Mouse (Mus musculus): ENCODE results near the gene Cckbr. TPM values are rescaled to one million over a fixed set of nuclear protein-coding genes. Genes with fewer than 3 reads are reported as not detected.
A peak's percentile ranks its signal among the peaks of the same experiment; 100 is the strongest.

Gene Cckbr
- polyA plus RNA-seq, 1 experiment from 2014 or later: not detected

DNA sequence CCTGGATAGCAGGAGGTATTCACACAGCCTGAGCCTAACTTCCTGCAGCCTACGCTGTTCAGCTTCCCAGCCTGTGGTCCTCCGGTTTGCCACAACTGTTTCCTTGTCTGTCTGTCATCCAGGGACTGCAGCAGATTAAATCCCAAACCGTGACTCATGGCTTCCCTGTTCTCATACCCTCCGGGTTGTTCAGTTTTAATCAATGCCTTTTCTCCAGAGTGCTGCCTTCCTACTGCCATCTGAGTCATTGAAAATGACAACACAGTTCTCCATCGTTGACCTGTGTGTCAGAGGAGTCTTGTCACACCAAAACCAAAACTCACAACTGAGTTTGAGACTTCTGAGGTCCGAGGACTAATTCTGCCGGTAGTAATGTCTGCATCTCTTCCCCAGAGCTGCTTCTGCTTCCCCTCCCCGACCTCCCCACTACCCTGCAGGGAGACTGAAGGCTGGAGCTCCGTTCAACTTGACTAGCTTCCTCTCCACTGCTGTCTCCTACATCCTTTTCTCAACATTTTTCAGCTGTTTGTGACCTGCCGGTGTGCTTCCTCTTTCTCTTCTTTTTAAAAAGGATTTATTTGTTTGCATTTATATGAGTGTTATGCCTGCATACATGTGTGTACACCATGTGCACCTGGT is 73.4 kb downstream of the Cckbr start:
- H3K4me3 ChIP-seq (replicated peaks): no peak overlapping the region
- H3K9ac ChIP-seq (replicated peaks): no peak overlapping the region
- no peak for ATAC-seq (ENCODE audit: insufficient number of reproducible peaks, insufficient read depth, low FRiP score, low TSS enrichment, low read depth)
- H3K27ac ChIP-seq: no peak overlapping the region
- 68% methylated on average over 10 of the region's 10 CpGs for WGBS
- no peaks in the 10 kb centered on the region for H3K4me1 ChIP-seq (replicated peaks)
- H3K9me3 ChIP-seq: no peaks in the 10 kb centered on the region
- H3K27me3 ChIP-seq: no peaks in the 10 kb centered on the region
- no peaks in the 10 kb centered on the region for H3K36me3 ChIP-seq
- H3K4me2 ChIP-seq: no peak overlapping the region

DNA sequence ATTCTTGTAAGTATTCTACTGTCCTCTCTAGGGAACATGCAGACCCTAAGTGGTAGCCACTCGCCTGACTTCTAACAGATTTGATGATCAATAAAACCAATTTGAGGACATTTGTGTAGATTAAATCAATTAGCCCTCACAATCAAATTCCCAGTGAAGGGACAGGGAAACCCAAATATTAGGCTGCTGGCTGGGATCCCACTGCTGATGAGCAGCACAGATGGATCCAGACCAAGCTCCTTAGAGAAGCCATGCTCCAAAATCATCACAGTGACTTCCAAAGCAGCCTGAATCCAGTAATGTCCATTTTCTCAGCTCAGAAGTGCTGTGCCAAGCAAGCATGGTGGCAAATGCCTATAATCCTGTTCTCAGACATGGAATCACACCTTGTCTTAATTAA is 74.1 kb downstream of the Cckbr start:
- no peaks in the 10 kb centered on the region for H3K4me1 ChIP-seq (replicated peaks)
- no peaks in the 10 kb centered on the region for H3K27me3 ChIP-seq
- no peak overlapping the region for H3K4me3 ChIP-seq (replicated peaks)
- no peaks in the 10 kb centered on the region for H3K36me3 ChIP-seq
- no peaks in the 10 kb centered on the region for H3K9me3 ChIP-seq
- no peak overlapping the region for H3K4me2 ChIP-seq
- ATAC-seq (ENCODE audit: insufficient number of reproducible peaks, insufficient read depth, low FRiP score, low TSS enrichment, low read depth): no peak
- WGBS: 84% methylated on average over 1 of the region's 1 CpGs
- H3K27ac ChIP-seq: no peak overlapping the region
- H3K9ac ChIP-seq (replicated peaks): no peak overlapping the region

DNA sequence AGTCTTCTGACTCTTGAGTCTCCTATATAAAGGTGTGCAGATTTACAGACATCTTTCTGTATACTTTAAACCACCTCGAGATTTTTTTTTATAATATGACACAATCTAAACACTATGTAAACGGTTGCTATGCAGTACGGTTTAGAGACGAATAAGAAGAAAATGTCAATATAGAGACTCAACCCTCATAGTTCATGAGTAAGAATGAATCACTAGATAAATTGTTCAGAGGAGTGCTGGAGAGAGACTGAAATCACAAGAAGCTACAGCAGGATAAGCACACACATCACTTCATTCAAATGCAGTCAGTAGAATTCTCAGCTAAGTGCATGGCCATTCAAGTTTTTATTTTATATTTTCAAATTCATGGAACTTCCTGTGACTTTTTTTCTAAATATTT is 76.5 kb downstream of the Cckbr start:
- no peak for ATAC-seq (ENCODE audit: insufficient number of reproducible peaks, insufficient read depth, low FRiP score, low TSS enrichment, low read depth)
- Histone ChIP-seq H3K4me1 (replicated peaks) (no peaks in the 10 kb centered on the region), H3K27me3 (no peaks in the 10 kb centered on the region), H3K9me3 (no peaks in the 10 kb centered on the region), H3K27ac (no peak overlapping the region), H3K9ac (replicated peaks) (no peak overlapping the region), H3K4me3 (replicated peaks) (no peak overlapping the region), H3K36me3 (no peaks in the 10 kb centered on the region), H3K4me2 (no peak overlapping the region)
- 88% methylated on average over 4 of the region's 4 CpGs for WGBS

DNA sequence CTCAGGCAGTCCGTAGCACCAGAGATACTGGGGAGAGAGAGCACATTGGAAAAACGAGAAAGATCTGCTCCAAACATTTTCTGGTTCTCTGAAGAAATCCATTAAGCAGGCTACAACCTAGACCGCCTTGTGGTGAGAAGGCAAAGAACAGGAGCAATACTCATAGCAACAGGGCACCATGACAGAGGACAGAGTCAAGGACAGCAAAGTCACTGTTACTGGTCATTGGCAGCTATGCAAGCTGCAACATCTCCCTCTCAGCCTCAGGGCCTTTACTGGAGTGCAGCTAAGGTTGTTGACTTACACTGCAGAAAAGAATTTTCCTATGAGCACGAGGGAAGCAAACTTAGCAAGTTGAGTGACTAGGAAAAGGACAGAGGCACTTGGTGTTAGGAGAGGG is 81.7 kb downstream of the Cckbr start:
- 55% methylated on average over 4 of the region's 4 CpGs for WGBS

DNA sequence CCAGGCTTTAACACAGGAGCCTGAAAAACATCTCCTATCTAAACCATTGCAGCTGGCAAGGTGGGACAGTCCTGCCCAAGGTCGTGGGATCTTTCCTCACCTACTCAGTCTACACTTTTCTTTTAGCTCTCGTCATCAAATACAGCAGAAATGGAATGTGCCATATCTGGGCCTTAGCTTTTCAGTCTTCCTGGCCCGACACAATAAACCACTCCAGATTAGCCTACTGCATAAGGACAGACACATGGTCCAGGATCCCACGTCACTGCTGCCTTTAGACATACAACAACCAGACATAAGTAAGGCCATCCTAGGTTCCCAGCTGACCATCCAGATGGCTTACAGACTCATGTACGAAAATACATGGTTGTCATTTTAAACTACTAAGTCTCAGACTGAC is 84.6 kb downstream of the Cckbr start:
- no peak overlapping the region for H3K27ac ChIP-seq
- H3K4me2 ChIP-seq: no peak overlapping the region
- H3K4me1 ChIP-seq (replicated peaks): no peaks in the 10 kb centered on the region
- no peak overlapping the region for H3K9ac ChIP-seq (replicated peaks)
- H3K4me3 ChIP-seq (replicated peaks): no peak overlapping the region
- H3K9me3 ChIP-seq: no peaks in the 10 kb centered on the region
- H3K36me3 ChIP-seq: no peaks in the 10 kb centered on the region
- 89% methylated on average over 5 of the region's 5 CpGs for WGBS
- ATAC-seq (ENCODE audit: insufficient number of reproducible peaks, insufficient read depth, low FRiP score, low TSS enrichment, low read depth): no peak
- H3K27me3 ChIP-seq: no peaks in the 10 kb centered on the region

More for the DNA sequence above, 81.7 kb downstream of the Cckbr start:
- Histone ChIP-seq H3K4me1 (replicated peaks) (no peaks in the 10 kb centered on the region), H3K4me2 (no peak overlapping the region), H3K27me3 (no peaks in the 10 kb centered on the region), H3K9me3 (no peaks in the 10 kb centered on the region), H3K4me3 (replicated peaks) (no peak overlapping the region), H3K9ac (replicated peaks) (no peak overlapping the region), H3K27ac (no peak overlapping the region), H3K36me3 (no peaks in the 10 kb centered on the region)
- no peak for ATAC-seq (ENCODE audit: insufficient number of reproducible peaks, insufficient read depth, low FRiP score, low TSS enrichment, low read depth)

DNA sequence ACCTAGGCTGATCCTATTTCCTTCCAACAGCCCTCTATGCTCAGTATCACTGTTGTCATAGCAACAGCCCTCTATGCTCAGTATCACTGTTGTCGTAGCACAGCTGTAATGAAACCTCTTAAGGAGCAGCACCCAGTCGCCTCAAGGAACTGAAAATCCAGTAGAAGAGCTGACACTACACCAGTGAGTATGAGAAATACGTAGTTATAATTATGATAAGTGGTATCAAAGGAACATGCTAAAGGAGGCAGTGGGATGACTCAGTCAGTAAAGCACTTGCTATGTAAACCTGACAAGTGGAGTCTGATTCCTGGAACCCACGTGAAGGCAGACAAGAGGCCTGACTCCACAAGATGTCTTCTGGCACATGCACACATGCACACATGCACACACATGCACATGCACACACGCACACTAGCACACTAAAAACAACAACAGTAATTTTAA is 88.3 kb downstream of the Cckbr start:
- no peak overlapping the region for H3K9ac ChIP-seq (replicated peaks)
- no peak for ATAC-seq (ENCODE audit: insufficient number of reproducible peaks, insufficient read depth, low FRiP score, low TSS enrichment, low read depth)
- WGBS: 52% methylated on average over 5 of the region's 5 CpGs

GRCm38 (mm10) chr7:105514561-105514960 is 89.0 kb downstream of the Cckbr start:
- H3K4me2 ChIP-seq: no peak overlapping the region
- peaks cover 6% of the 10 kb centered on the region; the same call in 1 of the 2 replicates for H3K27me3 ChIP-seq
- no peaks in the 10 kb centered on the region for H3K36me3 ChIP-seq
- no peak for ATAC-seq (ENCODE audit: insufficient number of reproducible peaks, insufficient read depth, low FRiP score, low TSS enrichment, low read depth)
- WGBS: 35% methylated on average over 5 of the region's 5 CpGs
- H3K27ac ChIP-seq: no peak overlapping the region
- no peak overlapping the region for H3K4me3 ChIP-seq (replicated peaks)
- H3K9ac ChIP-seq (replicated peaks): no peak overlapping the region
- no peaks in the 10 kb centered on the region for H3K4me1 ChIP-seq (replicated peaks)
- no peaks in the 10 kb centered on the region for H3K9me3 ChIP-seq

More for the DNA sequence above, 88.3 kb downstream of the Cckbr start:
- Histone ChIP-seq H3K9me3 (no peaks in the 10 kb centered on the region), H3K4me2 (no peak overlapping the region), H3K36me3 (no peaks in the 10 kb centered on the region), H3K27me3 (peaks cover 6% of the 10 kb centered on the region; the same call in 1 of the 2 replicates), H3K27ac (no peak overlapping the region), H3K4me3 (replicated peaks) (no peak overlapping the region), H3K4me1 (replicated peaks) (no peaks in the 10 kb centered on the region)

DNA sequence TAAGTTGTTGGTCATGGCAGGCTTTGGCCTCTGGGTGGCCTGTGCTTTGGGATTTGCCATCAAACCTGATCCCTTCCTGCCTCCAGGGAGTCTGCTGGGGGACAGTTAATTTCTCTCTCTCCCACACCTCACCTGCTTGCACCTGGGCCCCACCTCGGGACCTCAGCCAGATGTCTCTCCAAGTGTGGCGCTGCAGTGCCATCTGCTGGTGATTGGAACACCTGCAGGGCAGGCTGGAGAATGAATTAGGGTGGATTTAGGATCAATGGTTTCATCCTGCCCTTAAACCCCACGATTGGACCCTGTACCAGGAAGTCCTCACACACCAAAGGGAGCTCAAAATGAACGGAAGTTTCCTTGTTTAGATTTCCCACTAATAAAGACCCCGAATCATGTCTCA is 89.6 kb downstream of the Cckbr start:
- ATAC-seq (ENCODE audit: insufficient number of reproducible peaks, insufficient read depth, low FRiP score, low TSS enrichment, low read depth): 0 out of 2 replicates have a peak, but pooled peaks have one; percentile 46
- no peak overlapping the region for H3K4me3 ChIP-seq (replicated peaks)
- WGBS: 11% methylated on average over 5 of the region's 5 CpGs

GRCm38 (mm10) chr7:105516669-105517360 is 91.3 kb downstream of the Cckbr start:
- H3K27me3 ChIP-seq: peaks cover 6% of the 10 kb centered on the region; the same call in 1 of the 2 replicates
- H3K9me3 ChIP-seq: no peaks in the 10 kb centered on the region
- no peak for ATAC-seq (ENCODE audit: insufficient number of reproducible peaks, insufficient read depth, low FRiP score, low TSS enrichment, low read depth)
- H3K4me1 ChIP-seq (replicated peaks): 0 out of 2 replicates have a peak, but pooled peaks cover 7% of the 10 kb centered on the region
- WGBS: 46% methylated on average over 9 of the region's 9 CpGs
- no peak overlapping the region for H3K4me2 ChIP-seq
- no peaks in the 10 kb centered on the region for H3K36me3 ChIP-seq
- H3K9ac ChIP-seq (replicated peaks): no peak overlapping the region
- H3K27ac ChIP-seq: no peak overlapping the region
- H3K4me3 ChIP-seq (replicated peaks): no peak overlapping the region

More for the DNA sequence above, 89.6 kb downstream of the Cckbr start:
- Histone ChIP-seq H3K9me3 (no peaks in the 10 kb centered on the region), H3K4me2 (no peak overlapping the region), H3K27ac (no peak overlapping the region), H3K4me1 (replicated peaks) (0 out of 2 replicates have a peak, but pooled peaks cover 4% of the 10 kb centered on the region), H3K36me3 (no peaks in the 10 kb centered on the region), H3K9ac (replicated peaks) (no peak overlapping the region), H3K27me3 (peaks cover 6% of the 10 kb centered on the region; the same call in 1 of the 2 replicates)

DNA sequence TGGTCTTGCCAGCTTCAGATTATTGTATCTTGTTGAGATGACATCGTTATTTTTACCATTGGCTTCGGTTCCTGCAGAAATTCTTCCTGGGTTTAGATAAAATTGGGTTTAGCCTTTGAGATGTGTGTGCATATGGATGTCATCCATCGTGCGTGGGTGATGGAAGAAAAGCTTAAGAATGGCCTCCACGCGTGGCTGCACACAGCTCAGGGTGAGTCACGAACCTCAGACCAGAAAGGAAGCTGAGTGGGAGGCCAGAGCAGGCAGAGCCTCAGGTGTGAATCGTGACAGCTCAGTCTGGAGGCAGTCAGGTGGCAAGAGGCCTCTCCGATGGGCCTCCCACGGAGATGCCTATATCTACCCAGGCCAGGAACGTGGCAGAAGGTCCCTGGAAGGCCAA is 93.8 kb downstream of the Cckbr start:
- Histone ChIP-seq H3K27me3 (peaks cover 6% of the 10 kb centered on the region; the same call in 1 of the 2 replicates), H3K9ac (replicated peaks) (no peak overlapping the region), H3K4me3 (replicated peaks) (no peak overlapping the region), H3K4me2 (no peak overlapping the region), H3K27ac (no peak overlapping the region), H3K36me3 (no peaks in the 10 kb centered on the region), H3K4me1 (replicated peaks) (0 out of 2 replicates have a peak, but pooled peaks cover 7% of the 10 kb centered on the region), H3K9me3 (no peaks in the 10 kb centered on the region)
- WGBS: 58% methylated on average over 11 of the region's 11 CpGs
- no peak for ATAC-seq (ENCODE audit: insufficient number of reproducible peaks, insufficient read depth, low FRiP score, low TSS enrichment, low read depth)

DNA sequence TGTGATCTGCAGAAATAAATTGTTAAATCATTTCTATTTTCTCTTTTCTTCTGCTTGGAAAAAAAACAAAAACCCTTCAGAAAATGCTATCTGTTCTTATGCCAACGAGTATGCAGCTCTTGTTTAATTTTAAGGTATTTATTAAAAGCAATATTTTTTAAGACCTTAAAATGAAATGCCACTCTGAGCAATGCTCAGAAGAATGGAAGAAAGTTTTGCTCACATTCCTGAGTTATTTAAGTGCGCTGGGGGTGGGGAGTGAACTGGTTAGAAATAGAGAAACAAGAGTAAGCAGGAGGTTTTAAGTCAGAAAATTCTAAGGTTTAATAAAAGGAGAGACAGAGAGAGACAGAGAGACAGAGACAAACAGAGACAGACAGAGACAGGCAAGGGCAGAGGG is 94.2 kb downstream of the Cckbr start:
- no peaks in the 10 kb centered on the region for H3K36me3 ChIP-seq
- H3K4me2 ChIP-seq: no peak overlapping the region
- no peaks in the 10 kb centered on the region for H3K9me3 ChIP-seq
- H3K27me3 ChIP-seq: peaks cover 6% of the 10 kb centered on the region; the same call in 1 of the 2 replicates
- H3K4me3 ChIP-seq (replicated peaks): no peak overlapping the region
- 0 out of 2 replicates have a peak, but pooled peaks cover 7% of the 10 kb centered on the region for H3K4me1 ChIP-seq (replicated peaks)
- no peak overlapping the region for H3K27ac ChIP-seq
- no peak for ATAC-seq (ENCODE audit: insufficient number of reproducible peaks, insufficient read depth, low FRiP score, low TSS enrichment, low read depth)
- no peak overlapping the region for H3K9ac ChIP-seq (replicated peaks)
- WGBS: 74% methylated on average over 2 of the region's 2 CpGs

Data from limb, embryonic 12.5 days (tissue).